Mouse (Mus musculus) cortical plate, adult 2 months (tissue): Measurements from ENCODE around the gene Trpm6.

ENCODE experiments used
- CTCF ChIP-seq: fragments of 200-500 bp; IDR thresholded peaks from 2 replicates; pipeline ENCODE4 v1.5.1; 2011; ENCODE audit warnings: mild to moderate bottlenecking, control low read depth, low read length; ENCODE audit not compliant: insufficient read depth; ENCODE audit errors: extremely low read depth
- POLR2A ChIP-seq: fragments of 200-500 bp; IDR thresholded peaks from 2 replicates; pipeline ENCODE4 v1.6.1; 2011; ENCODE audit warnings: mild to moderate bottlenecking, low read length, control low read depth; ENCODE audit not compliant: insufficient read depth; ENCODE audit errors: extremely low read depth

DNA sequence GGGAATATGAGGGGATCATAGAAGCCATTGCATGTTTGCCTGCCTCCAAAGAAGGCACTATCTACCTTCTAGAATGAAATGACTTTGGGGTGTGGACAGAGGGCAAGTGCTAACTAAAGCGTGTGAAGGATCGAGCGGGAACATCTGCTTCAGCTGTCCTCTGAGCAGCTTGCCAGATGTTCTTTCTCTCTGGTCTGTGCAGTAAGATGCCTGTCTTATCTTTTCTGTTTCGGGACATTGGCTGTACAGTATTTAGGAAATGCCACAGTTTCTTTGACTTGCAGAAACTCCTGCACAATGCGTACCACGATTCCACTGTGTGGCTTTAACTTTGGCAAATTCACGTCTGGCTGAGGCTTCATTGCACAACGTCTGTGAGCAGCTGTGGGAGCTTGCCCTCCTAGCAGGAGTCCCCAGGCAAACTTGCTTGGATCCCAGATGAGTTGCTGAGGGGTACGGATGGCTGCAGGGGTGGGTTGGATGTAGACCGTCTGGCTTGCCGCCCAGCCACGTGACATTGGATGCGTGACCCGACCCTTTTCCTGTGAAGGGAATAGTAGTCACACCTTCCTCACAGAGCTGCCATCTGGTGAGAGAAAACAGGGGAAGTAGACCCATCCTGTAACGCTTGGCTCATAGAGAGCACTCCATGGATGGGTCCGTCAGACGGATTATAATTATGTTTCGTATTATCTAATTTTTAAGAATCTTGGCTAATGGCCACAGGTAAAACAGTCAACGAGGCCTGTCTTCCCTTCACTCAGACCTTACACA lies 92.2 kb downstream of the Trpm6 start:
- no peak for TF ChIP-seq POLR2A
- no peak for TF ChIP-seq CTCF
